Mouse (Mus musculus) forebrain, embryonic 15.5 days (tissue): ENCODE measurements around the gene Meig1. TPM values are rescaled to one million over a fixed set of nuclear protein-coding genes. Genes with fewer than 3 reads are reported as not detected.

ENCODE experiments used
- polyA plus RNA-seq: library from polyadenylated mRNA; unstranded; fragments of >200 nt; fragmentation: Nextera tagmentation; extraction: Ambion mirVana; gene quantifications from 2 replicates; pipeline ENCODE4 v1.2.1, GENCODE M21; 2015

Gene Meig1
- polyA plus RNA-seq, 1 experiment from 2014 or later: 6.4 TPM

Other genes with a start within 250 kb of the Meig1 start
- gene Nmt2, start 138.4 kb downstream of the Meig1 start, polyA plus RNA-seq: 99.7 and 108 TPM in 2 replicates
- 15.2 and 15.3 TPM in 2 replicates for gene Rpp38, start 90.0 kb downstream of the Meig1 start, polyA plus RNA-seq
- gene Acbd7, start 86.5 kb downstream of the Meig1 start, polyA plus RNA-seq: 0.91 and 1.3 TPM in 2 replicates
- gene Olah, start 25.4 kb downstream of the Meig1 start, polyA plus RNA-seq: not detected in 2 replicates
- gene Dclre1c, start 1.5 kb upstream of the Meig1 start, polyA plus RNA-seq: 8.7 and 9.9 TPM in 2 replicates
- gene Suv39h2, start 52.4 kb upstream of the Meig1 start, polyA plus RNA-seq: 16.6 and 17.1 TPM in 2 replicates
- gene Gm45902, start 90.1 kb upstream of the Meig1 start, polyA plus RNA-seq: 7.9 and 8.1 TPM in 2 replicates
- gene Hspa14, start 90.2 kb upstream of the Meig1 start, polyA plus RNA-seq: 79.6 and 83.9 TPM in 2 replicates
- 0.22 and 0.46 TPM in 2 replicates for gene Cdnf, start 90.4 kb upstream of the Meig1 start, polyA plus RNA-seq
- 58.9 and 60.4 TPM in 2 replicates for gene Fam107b, start 147.8 kb upstream of the Meig1 start, polyA plus RNA-seq